Mouse (Mus musculus) Muller cell, postnatal 12 days (primary cell): ENCODE measurements around the gene Il33.

Experiments used
- DNase-seq: peaks from one replicate; pipeline ENCODE4 v3.0.0-alpha.2; 2015; ENCODE audit errors: inconsistent ontology term

Gene Il33

GRCm38 (mm10) chr19:29924638-29925258 lies at the start of gene Il33:
Gene Il33 (plus strand): TSS chr19:29925114.
- DNase-seq = peak; percentile 80

GRCm38 (mm10) chr19:29877422-29878291 lies 47.3 kb upstream of the Il33 start:
- no peak for DNase-seq

GRCm38 (mm10) chr19:29878896-29879504 lies 45.9 kb upstream of the Il33 start:
- DNase-seq = no peak

GRCm38 (mm10) chr19:29880918-29881317 lies 44.0 kb upstream of the Il33 start:
- DNase-seq = no peak

- no peak for DNase-seq
Observed at GRCm38 (mm10) chr19:29882696-29883095, 42.2 kb upstream of the Il33 start.

- no peak for DNase-seq
Observed at GRCm38 (mm10) chr19:29885548-29885947, 39.4 kb upstream of the Il33 start.

GRCm38 (mm10) chr19:29887476-29887875 lies 37.4 kb upstream of the Il33 start:
- DNase-seq = peak; percentile 58

DNA sequence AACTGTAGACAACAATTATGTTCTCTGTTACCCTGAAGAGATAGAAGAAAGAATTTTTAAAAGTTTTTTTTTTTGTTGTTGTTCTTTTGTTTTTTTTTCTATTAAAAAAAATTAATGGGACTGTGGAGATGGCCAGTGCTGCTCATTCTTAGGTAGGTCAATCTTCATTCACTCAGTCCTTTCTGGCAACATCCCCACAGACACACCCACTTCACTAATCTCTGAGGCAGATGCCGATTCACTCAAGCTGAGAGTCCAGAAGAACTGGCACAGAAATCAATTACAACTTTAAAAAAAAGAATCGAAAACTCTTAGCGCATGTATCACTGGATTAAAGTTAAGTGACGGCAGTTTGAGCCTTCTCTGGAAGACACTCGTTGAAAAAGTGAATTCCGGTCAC lies 36.0 kb upstream of the Il33 start:
- no peak for DNase-seq

- DNase-seq = no peak
Observed at GRCm38 (mm10) chr19:29891981-29892380, 32.9 kb upstream of the Il33 start.

DNA sequence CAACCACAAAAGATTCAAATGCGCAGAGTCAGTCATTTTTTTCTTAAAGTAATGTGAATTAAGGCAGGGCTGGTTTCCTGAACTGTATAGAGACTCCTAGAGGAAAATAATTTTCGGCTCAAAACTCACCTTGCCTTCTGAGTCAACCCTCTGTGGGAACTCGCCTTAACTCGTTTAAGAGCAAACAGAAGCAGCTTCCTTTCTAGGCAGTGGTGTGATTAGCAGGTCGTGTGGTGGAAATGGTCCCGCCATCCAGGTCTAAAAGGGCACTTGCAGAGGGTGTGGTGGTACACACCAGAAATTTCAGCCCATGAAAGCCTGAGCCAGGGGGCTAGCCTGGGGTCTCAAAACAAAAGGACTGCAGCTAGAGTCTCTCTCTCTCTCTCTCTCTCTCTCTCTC lies 32.1 kb upstream of the Il33 start:
- DNase-seq = no peak

DNA sequence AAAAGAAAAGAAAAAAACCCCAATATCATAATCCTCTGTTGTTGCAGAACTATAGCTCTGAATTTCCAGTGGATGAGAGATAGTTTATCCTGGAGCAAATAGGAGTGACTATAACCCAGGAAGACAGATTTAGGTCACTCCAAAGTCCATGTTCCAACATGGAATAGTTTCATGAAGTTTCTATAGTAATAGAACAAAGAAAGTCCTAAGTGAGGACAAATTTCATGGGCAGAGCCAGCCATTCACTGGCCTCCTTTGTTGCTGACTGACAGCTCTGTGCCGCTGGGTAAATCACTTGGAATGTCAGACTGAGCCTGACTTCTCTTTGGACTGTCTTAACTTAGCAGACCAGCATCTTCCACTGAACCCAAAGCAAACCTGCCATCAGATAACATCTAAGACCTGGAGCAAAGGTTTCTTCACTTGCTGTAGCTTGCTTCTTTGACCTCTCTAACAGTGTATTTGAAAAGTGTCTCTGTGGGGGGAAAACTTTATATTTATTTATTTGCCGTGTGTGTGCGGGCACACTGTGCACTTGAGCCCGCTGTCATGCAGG lies 31.1 kb upstream of the Il33 start:
- peak; percentile 79 for DNase-seq

GRCm38 (mm10) chr19:29894381-29894780 lies 30.5 kb upstream of the Il33 start:
- DNase-seq = peak; percentile 40

DNA sequence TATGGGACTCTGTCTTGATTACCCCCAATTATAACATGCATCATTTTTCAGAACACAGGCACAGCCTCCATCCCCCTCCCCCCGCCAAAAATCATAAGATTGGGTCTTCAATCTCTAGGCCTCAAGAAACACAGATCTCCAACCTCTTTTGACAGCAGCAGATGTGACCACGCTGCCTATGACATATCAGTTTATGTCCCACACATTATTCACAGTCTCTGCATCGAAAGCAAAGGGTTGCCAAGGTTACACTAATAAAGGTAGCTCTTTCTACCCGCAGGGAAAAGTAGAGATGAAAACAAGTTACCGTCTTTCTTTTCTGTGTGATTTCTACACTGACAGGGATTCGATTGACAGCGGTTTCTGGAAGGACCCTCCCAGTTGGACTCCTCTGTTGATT lies 29.9 kb upstream of the Il33 start:
- DNase-seq = no peak

GRCm38 (mm10) chr19:29900318-29900717 lies 24.6 kb upstream of the Il33 start:
- DNase-seq = peak; percentile 57

- DNase-seq = no peak
Observed at GRCm38 (mm10) chr19:29902343-29903070, 22.4 kb upstream of the Il33 start.

DNA sequence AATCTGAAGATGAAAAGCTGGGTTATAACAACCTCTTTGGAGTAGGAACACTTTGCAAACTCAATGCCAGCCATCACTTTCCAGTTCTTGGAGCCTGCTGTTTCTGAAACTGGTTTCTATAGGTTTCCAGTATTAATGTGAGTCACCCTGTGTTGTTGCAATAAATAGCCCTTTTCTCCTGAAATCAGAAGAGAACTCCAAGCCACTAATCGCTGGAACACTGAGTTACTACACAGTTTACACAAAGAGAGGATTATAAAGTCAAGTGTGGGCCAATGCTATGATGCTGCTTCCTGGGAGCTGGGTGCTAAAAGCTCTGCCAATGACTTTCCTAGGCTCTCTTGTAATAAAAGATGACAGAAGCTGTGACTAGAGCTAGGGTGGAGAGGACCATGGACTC lies 19.0 kb upstream of the Il33 start:
- DNase-seq = no peak

DNA sequence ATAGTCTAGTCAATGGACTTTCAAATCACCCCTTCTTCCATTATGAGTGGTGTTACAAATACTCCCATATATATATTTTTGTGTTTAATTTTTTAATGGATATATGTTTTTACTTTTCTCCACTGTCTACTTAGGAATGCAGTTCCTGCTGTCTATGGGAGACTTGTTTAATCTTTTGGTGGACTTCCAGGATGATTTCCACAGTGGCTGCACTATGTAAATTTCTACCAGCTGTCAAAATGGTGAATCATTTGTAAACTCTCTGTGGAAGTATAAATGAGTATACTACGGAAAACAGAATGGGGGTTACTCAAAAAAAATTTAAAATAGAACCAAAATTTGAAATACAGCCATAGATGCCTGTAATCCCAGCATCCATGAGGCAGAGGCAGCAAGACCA lies 15.7 kb upstream of the Il33 start:
- no peak for DNase-seq

GRCm38 (mm10) chr19:29911919-29912318 lies 13.0 kb upstream of the Il33 start:
- no peak for DNase-seq

GRCm38 (mm10) chr19:29917421-29917820 lies 7.5 kb upstream of the Il33 start:
- DNase-seq = peak; percentile 53

- no peak for DNase-seq
Observed at GRCm38 (mm10) chr19:29926101-29926755, 1.3 kb downstream of the Il33 start.

GRCm38 (mm10) chr19:29930296-29930695 lies 5.4 kb downstream of the Il33 start:
- DNase-seq = peak; percentile 40
